Mouse (Mus musculus) hindbrain, embryonic 12.5 days (tissue): ENCODE measurements at regions not wholly inside any gene's neighbourhood (a gene's known extent, or its start where the extent isn't known, plus 50 kb on each side); places are given as distances from the start of the nearest gene placed in this dataset.

Source experiments
- ATAC-seq: fragments of 200-750 bp; cut with Nextera tagmentation; 2 replicates; pipeline ENCODE4 v1.8.0; 2017; ENCODE audit warnings: moderate TSS enrichment; ENCODE audit not compliant: low FRiP score
- H3K27ac ChIP-seq: fragments of 300-500 bp; sonication (generic); 2 replicates; pipeline ENCODE4 v1.5.1; 2016; ENCODE audit warnings: mild to moderate bottlenecking
- H3K27me3 ChIP-seq: fragments of 300-500 bp; sonication (generic); 2 replicates; pipeline ENCODE4 v1.6.1; 2016; ENCODE audit warnings: mild to moderate bottlenecking
- H3K36me3 ChIP-seq: fragments of 300-500 bp; sonication (generic); 2 replicates; pipeline ENCODE4 v1.6.1; 2016; ENCODE audit warnings: mild to moderate bottlenecking
- H3K4me1 ChIP-seq: fragments of 300-500 bp; sonication (generic); 2 replicates; pipeline ENCODE4 v1.6.1; 2016
- H3K4me2 ChIP-seq: fragments of 300-500 bp; sonication (generic); replicated peaks from 2 replicates; pipeline ENCODE4 v1.6.1; 2016; ENCODE audit warnings: mild to moderate bottlenecking
- H3K4me3 ChIP-seq: fragments of 300-500 bp; sonication (generic); 2 replicates; pipeline ENCODE4 v1.5.1; 2016; ENCODE audit warnings: mild to moderate bottlenecking
- H3K9ac ChIP-seq: fragments of 300-500 bp; sonication (generic); 2 replicates; pipeline ENCODE4 v1.6.1; 2016; ENCODE audit warnings: mild to moderate bottlenecking, moderate library complexity
- H3K9me3 ChIP-seq: fragments of 300-500 bp; sonication (generic); replicated peaks from 2 replicates; pipeline ENCODE4 v1.6.1; 2016; ENCODE audit warnings: mild to moderate bottlenecking
- WGBS: fragments of 180-500 bp; shearing (Covaris S2); methylation state at CpG from one replicate; pipeline ENCODE4 v1.1.7; 2016; 5-methylcytosine and 5-hydroxymethylcytosine counted together

- H3K9me3 ChIP-seq = no peaks in the 10 kb centered on the region
- H3K36me3 ChIP-seq = no peaks in the 10 kb centered on the region
- no peak for ATAC-seq
- H3K4me2 ChIP-seq = no peak overlapping the region
- 70% methylated on average over 7 of the region's 7 CpGs for WGBS
- no peaks in the 10 kb centered on the region for H3K4me1 ChIP-seq
- H3K4me3 ChIP-seq = no peak overlapping the region
- no peak overlapping the region for H3K9ac ChIP-seq
- H3K27ac ChIP-seq = no peak overlapping the region
- H3K27me3 ChIP-seq = no peaks in the 10 kb centered on the region
Observed at GRCm38 (mm10) chr7:95581325-95581724, 589.7 kb upstream of the Tenm4 start.

GRCm38 (mm10) chr7:95598339-95598738 lies 572.7 kb upstream of the Tenm4 start:
- ATAC-seq = no peak
- WGBS = 70% methylated on average over 2 of the region's 2 CpGs
- no peaks in the 10 kb centered on the region for H3K27me3 ChIP-seq
- H3K4me2 ChIP-seq = no peak overlapping the region
- no peaks in the 10 kb centered on the region for H3K9me3 ChIP-seq
- no peak overlapping the region for H3K9ac ChIP-seq
- H3K4me1 ChIP-seq = no peaks in the 10 kb centered on the region
- H3K36me3 ChIP-seq = no peaks in the 10 kb centered on the region
- no peak overlapping the region for H3K4me3 ChIP-seq
- H3K27ac ChIP-seq = no peak overlapping the region

GRCm38 (mm10) chr7:95613736-95614135 lies 557.3 kb upstream of the Tenm4 start:
- H3K4me2 ChIP-seq = no peak overlapping the region
- no peaks in the 10 kb centered on the region for H3K27me3 ChIP-seq
- no peaks in the 10 kb centered on the region for H3K9me3 ChIP-seq
- no peak overlapping the region for H3K27ac ChIP-seq
- no peak for ATAC-seq
- H3K9ac ChIP-seq = no peak overlapping the region
- WGBS = 92% methylated on average over 2 of the region's 2 CpGs
- H3K4me1 ChIP-seq = no peaks in the 10 kb centered on the region
- H3K4me3 ChIP-seq = no peak overlapping the region
- H3K36me3 ChIP-seq = no peaks in the 10 kb centered on the region

GRCm38 (mm10) chr7:95617370-95617769 lies 553.7 kb upstream of the Tenm4 start:
- Histone ChIP-seq H3K36me3 (no peaks in the 10 kb centered on the region), H3K9me3 (no peaks in the 10 kb centered on the region)

GRCm38 (mm10) chr7:95618170-95618569 lies 552.9 kb upstream of the Tenm4 start:
- Histone ChIP-seq H3K9me3 (no peaks in the 10 kb centered on the region), H3K4me1 (no peaks in the 10 kb centered on the region), H3K36me3 (no peaks in the 10 kb centered on the region), H3K27ac (no peak overlapping the region), H3K9ac (no peak overlapping the region), H3K4me2 (no peak overlapping the region), H3K4me3 (no peak overlapping the region), H3K27me3 (no peaks in the 10 kb centered on the region)
- no peak for ATAC-seq

More at GRCm38 (mm10) chr7:95617370-95617769, 553.7 kb upstream of the Tenm4 start:
- 90% methylated on average over 2 of the region's 2 CpGs for WGBS
- Histone ChIP-seq H3K9ac (no peak overlapping the region), H3K4me2 (no peak overlapping the region), H3K27ac (no peak overlapping the region), H3K27me3 (no peaks in the 10 kb centered on the region), H3K4me3 (no peak overlapping the region), H3K4me1 (no peaks in the 10 kb centered on the region)
- ATAC-seq = no peak

GRCm38 (mm10) chr7:95620079-95620478 lies 551.0 kb upstream of the Tenm4 start:
- Histone ChIP-seq H3K4me2 (no peak overlapping the region), H3K27me3 (no peaks in the 10 kb centered on the region), H3K9ac (no peak overlapping the region), H3K4me3 (no peak overlapping the region), H3K4me1 (no peaks in the 10 kb centered on the region), H3K27ac (no peak overlapping the region), H3K36me3 (no peaks in the 10 kb centered on the region), H3K9me3 (no peaks in the 10 kb centered on the region)
- no peak for ATAC-seq

- no peak overlapping the region for H3K4me2 ChIP-seq
- no peaks in the 10 kb centered on the region for H3K4me1 ChIP-seq
- H3K27ac ChIP-seq = no peak overlapping the region
- WGBS = 91% methylated on average over 5 of the region's 5 CpGs
- H3K36me3 ChIP-seq = no peaks in the 10 kb centered on the region
- H3K9me3 ChIP-seq = no peaks in the 10 kb centered on the region
- H3K4me3 ChIP-seq = no peak overlapping the region
- no peak overlapping the region for H3K9ac ChIP-seq
- H3K27me3 ChIP-seq = no peaks in the 10 kb centered on the region
- ATAC-seq = no peak
Observed at GRCm38 (mm10) chr7:95640683-95641082, 530.4 kb upstream of the Tenm4 start.

- Histone ChIP-seq H3K9me3 (no peaks in the 10 kb centered on the region), H3K27me3 (no peaks in the 10 kb centered on the region), H3K4me3 (no peak overlapping the region), H3K27ac (no peak overlapping the region), H3K4me1 (no peaks in the 10 kb centered on the region), H3K4me2 (no peak overlapping the region), H3K36me3 (no peaks in the 10 kb centered on the region), H3K9ac (no peak overlapping the region)
- no peak for ATAC-seq
- 89% methylated on average over 1 of the region's 1 CpGs for WGBS
Observed at GRCm38 (mm10) chr7:95674319-95674718, 496.7 kb upstream of the Tenm4 start.

- Histone ChIP-seq H3K4me3 (no peak overlapping the region), H3K9ac (no peak overlapping the region), H3K9me3 (no peaks in the 10 kb centered on the region), H3K36me3 (no peaks in the 10 kb centered on the region), H3K4me2 (no peak overlapping the region), H3K27me3 (0 out of 2 replicates have a peak, but pooled peaks cover 2% of the 10 kb centered on the region), H3K4me1 (no peaks in the 10 kb centered on the region), H3K27ac (no peak overlapping the region)
- no peak for ATAC-seq
- WGBS = 73% methylated on average over 3 of the region's 3 CpGs
Observed at GRCm38 (mm10) chr7:95682521-95682920, 488.5 kb upstream of the Tenm4 start.

GRCm38 (mm10) chr7:95687733-95688132 lies 483.3 kb upstream of the Tenm4 start:
- no peak for ATAC-seq

GRCm38 (mm10) chr7:95688151-95689146 lies 482.6 kb upstream of the Tenm4 start:
- Histone ChIP-seq H3K4me3 (peak overlapping the region; percentile 30), H3K27me3 (0 out of 2 replicates have a peak, but pooled peaks cover 6% of the 10 kb centered on the region), H3K4me2 (peak overlapping the region; percentile 53), H3K36me3 (no peaks in the 10 kb centered on the region), H3K27ac (peak overlapping the region; percentile 40; the same call in 1 of the 2 replicates), H3K4me1 (peaks cover 16% of the 10 kb centered on the region), H3K9ac (0 out of 2 replicates have a peak overlapping the region, but pooled peaks have one; percentile 35), H3K9me3 (no peaks in the 10 kb centered on the region)
- WGBS = 4% methylated on average over 16 of the region's 16 CpGs
- peak; percentile 80 for ATAC-seq

More at GRCm38 (mm10) chr7:95687733-95688132, 483.3 kb upstream of the Tenm4 start:
- Histone ChIP-seq H3K4me3 (no peak overlapping the region), H3K36me3 (no peaks in the 10 kb centered on the region), H3K27ac (no peak overlapping the region), H3K9ac (no peak overlapping the region), H3K4me2 (peak overlapping the region; percentile 53; the same call in 1 of the 2 replicates), H3K9me3 (no peaks in the 10 kb centered on the region), H3K27me3 (0 out of 2 replicates have a peak, but pooled peaks cover 6% of the 10 kb centered on the region), H3K4me1 (peaks cover 16% of the 10 kb centered on the region)
- WGBS = 28% methylated on average over 3 of the region's 3 CpGs

- H3K4me3 ChIP-seq = peak overlapping the region; percentile 30
- no peaks in the 10 kb centered on the region for H3K36me3 ChIP-seq
- WGBS = 11% methylated on average over 7 of the region's 7 CpGs
- H3K9ac ChIP-seq = no peak overlapping the region
- no peak for ATAC-seq
- 0 out of 2 replicates have a peak, but pooled peaks cover 5% of the 10 kb centered on the region for H3K27me3 ChIP-seq
- peak overlapping the region; percentile 53 for H3K4me2 ChIP-seq
- H3K9me3 ChIP-seq = no peaks in the 10 kb centered on the region
- H3K27ac ChIP-seq = 0 out of 2 replicates have a peak overlapping the region, but pooled peaks have one; percentile 40
- peaks cover 16% of the 10 kb centered on the region for H3K4me1 ChIP-seq
Observed at GRCm38 (mm10) chr7:95689161-95689833, 481.7 kb upstream of the Tenm4 start.
